20 mouse cellular contexts compared by ENCODE assay signal in genomic region chr3:53327424-53327823, GRCm38 (mm10).
DNase-seq lines count a peak whose midpoint lies in the region; ATAC-seq lines count a peak whose summit lies in the region.
"Had no signal": no experiment of that assay in that cellular context is flagged by ENCODE, and none has a peak within 500 bp of the region (broad histone marks: within the 10 kb centered on the region; RNA-seq: fewer than 3 reads in every experiment).

No protein-coding gene starts in this region.

- no peaks in the 10 kb centered on the region for H3K9me3 ChIP-seq in hindbrain, embryonic 14.5 days (ENCODE audit: control insufficient read depth, low read length)
- no peaks in the 10 kb centered on the region for H3K9me3 ChIP-seq in hindbrain, embryonic 12.5 days (replicated peaks)
- no peaks in the 10 kb centered on the region for H3K9me3 ChIP-seq in midbrain, embryonic 12.5 days
- H3K9me3 ChIP-seq in midbrain, embryonic 16.5 days (replicated peaks; ENCODE audit: control insufficient read depth, low read length, poor library complexity, severe bottlenecking): no peaks in the 10 kb centered on the region
- H3K9me3 ChIP-seq: embryonic facial prominence, embryonic 13.5 days; forebrain, embryonic 12.5 days; heart, embryonic 15.5 days; hindbrain, embryonic 15.5 days had no signal

- no peaks in the 10 kb centered on the region for H3K27me3 ChIP-seq in hindbrain, embryonic 14.5 days (ENCODE audit: control insufficient read depth, insufficient read depth, low read length)
- no peaks in the 10 kb centered on the region for H3K27me3 ChIP-seq in hindbrain, embryonic 12.5 days
- H3K27me3 ChIP-seq in midbrain, embryonic 12.5 days: no peaks in the 10 kb centered on the region
- H3K27me3 ChIP-seq in midbrain, embryonic 16.5 days (ENCODE audit: control insufficient read depth, insufficient read depth, low read depth, low read length): no peaks in the 10 kb centered on the region
- H3K27me3 ChIP-seq: forebrain, embryonic 12.5 days; heart, embryonic 15.5 days; hindbrain, embryonic 15.5 days had no signal

- no peak overlapping the region for H3K9ac ChIP-seq in hindbrain, embryonic 14.5 days
- H3K9ac ChIP-seq in hindbrain, embryonic 12.5 days: no peak overlapping the region
- H3K9ac ChIP-seq in midbrain, embryonic 12.5 days (replicated peaks): no peak overlapping the region
- H3K9ac ChIP-seq in midbrain, embryonic 16.5 days (ENCODE audit: low read depth, low read length): peak overlapping the region; percentile 1; the same call in 1 of the 2 replicates
- H3K9ac ChIP-seq: embryonic facial prominence, embryonic 13.5 days; forebrain, embryonic 12.5 days; heart, embryonic 15.5 days; hindbrain, embryonic 15.5 days had no signal

- no peak for ATAC-seq in hindbrain, embryonic 14.5 days (ENCODE audit: low FRiP score)
- ATAC-seq in hindbrain, embryonic 12.5 days (ENCODE audit: low FRiP score): no peak
- no peak for ATAC-seq in midbrain, embryonic 12.5 days (ENCODE audit: low FRiP score, low read depth)
- ATAC-seq in midbrain, embryonic 16.5 days: peak; percentile 44
- ATAC-seq: forebrain, embryonic 16.5 days; inflammation-experienced regulatory T-cells, adult 6 months had no signal

- no peak for DNase-seq in hindbrain, embryonic 14.5 days (ENCODE audit: low spot score)
- DNase-seq in layer of hippocampus, adult 11-12 months (ENCODE audit: low spot score): no peak
- no peak for DNase-seq in embryo, embryonic 11 days
- DNase-seq in natural killer cell, adult 2 months (ENCODE audit: low spot score in 2 of 2): no peak
- DNase-seq: adrenal gland, adult 2 months; adrenal gland, postnatal 25 days; cerebellum, adult 2 months; cerebellum, postnatal 14 days; gastrocnemius, postnatal 10 days; heart, adult 2 months had no signal

- WGBS in hindbrain, embryonic 14.5 days: 17% methylated on average over 5 of the region's 5 CpGs
- WGBS in hindbrain, embryonic 12.5 days: 26% methylated on average over 5 of the region's 5 CpGs
- WGBS in midbrain, embryonic 12.5 days: 21% methylated on average over 5 of the region's 5 CpGs
- 15% methylated on average over 5 of the region's 5 CpGs for WGBS in midbrain, embryonic 16.5 days

- peak overlapping the region; percentile 21; the same call in 1 of the 2 replicates for H3K27ac ChIP-seq in hindbrain, embryonic 14.5 days
- no peak overlapping the region for H3K27ac ChIP-seq in hindbrain, embryonic 12.5 days
- H3K27ac ChIP-seq in midbrain, embryonic 12.5 days (replicated peaks): 0 out of 2 replicates have a peak overlapping the region, but pooled peaks have one; percentile 7
- H3K27ac ChIP-seq in midbrain, embryonic 16.5 days (ENCODE audit: low read length): peak overlapping the region; percentile 60
- H3K27ac ChIP-seq: embryonic facial prominence, embryonic 13.5 days; forebrain, embryonic 12.5 days; heart, adult 2 months; heart, embryonic 15.5 days; hindbrain, embryonic 15.5 days had no signal

- H3K36me3 ChIP-seq in hindbrain, embryonic 14.5 days (replicated peaks; ENCODE audit: control insufficient read depth, insufficient read depth): no peaks in the 10 kb centered on the region
- H3K36me3 ChIP-seq in hindbrain, embryonic 12.5 days: no peaks in the 10 kb centered on the region
- no peaks in the 10 kb centered on the region for H3K36me3 ChIP-seq in midbrain, embryonic 12.5 days
- no peaks in the 10 kb centered on the region for H3K36me3 ChIP-seq in midbrain, embryonic 16.5 days (ENCODE audit: control insufficient read depth, insufficient read depth, low read length)
- H3K36me3 ChIP-seq: embryonic facial prominence, embryonic 13.5 days; forebrain, embryonic 12.5 days; heart, embryonic 15.5 days; hindbrain, embryonic 15.5 days had no signal

- peaks cover 17% of the 10 kb centered on the region for H3K4me1 ChIP-seq in hindbrain, embryonic 14.5 days (replicated peaks; ENCODE audit: control insufficient read depth, insufficient read depth, low read length)
- H3K4me1 ChIP-seq in hindbrain, embryonic 12.5 days: peaks cover 12% of the 10 kb centered on the region
- peaks cover 15% of the 10 kb centered on the region for H3K4me1 ChIP-seq in midbrain, embryonic 12.5 days
- H3K4me1 ChIP-seq in midbrain, embryonic 16.5 days (ENCODE audit: control insufficient read depth, insufficient read depth, low read length): peaks cover 30% of the 10 kb centered on the region
- H3K4me1 ChIP-seq: heart, embryonic 15.5 days had no signal

- H3K4me3 ChIP-seq in hindbrain, embryonic 14.5 days (replicated peaks; ENCODE audit: low read length): no peak overlapping the region
- H3K4me3 ChIP-seq in hindbrain, embryonic 12.5 days: no peak overlapping the region
- H3K4me3 ChIP-seq in midbrain, embryonic 12.5 days: no peak overlapping the region
- H3K4me3 ChIP-seq in midbrain, embryonic 16.5 days (ENCODE audit: low read depth, low read length): no peak overlapping the region
- H3K4me3 ChIP-seq: embryonic facial prominence, embryonic 13.5 days; forebrain, embryonic 12.5 days; heart, adult 2 months; heart, embryonic 15.5 days; hindbrain, embryonic 15.5 days had no signal

- no peak overlapping the region for H3K4me2 ChIP-seq in hindbrain, embryonic 14.5 days (replicated peaks)
- no peak overlapping the region for H3K4me2 ChIP-seq in hindbrain, embryonic 12.5 days (replicated peaks)
- no peak overlapping the region for H3K4me2 ChIP-seq in midbrain, embryonic 12.5 days (replicated peaks)
- no peak overlapping the region for H3K4me2 ChIP-seq in midbrain, embryonic 16.5 days (ENCODE audit: low read length)
- H3K4me2 ChIP-seq: embryonic facial prominence, embryonic 13.5 days; forebrain, embryonic 12.5 days; heart, embryonic 11.5 days; heart, embryonic 15.5 days; hindbrain, embryonic 15.5 days had no signal
